Mouse (Mus musculus): ENCODE results near the gene Tmem117. TPM values are rescaled to one million over a fixed set of nuclear protein-coding genes. Genes with fewer than 3 reads are reported as not detected.

Gene Tmem117
- polyA plus RNA-seq, 1 experiment, result not detected

DNA sequence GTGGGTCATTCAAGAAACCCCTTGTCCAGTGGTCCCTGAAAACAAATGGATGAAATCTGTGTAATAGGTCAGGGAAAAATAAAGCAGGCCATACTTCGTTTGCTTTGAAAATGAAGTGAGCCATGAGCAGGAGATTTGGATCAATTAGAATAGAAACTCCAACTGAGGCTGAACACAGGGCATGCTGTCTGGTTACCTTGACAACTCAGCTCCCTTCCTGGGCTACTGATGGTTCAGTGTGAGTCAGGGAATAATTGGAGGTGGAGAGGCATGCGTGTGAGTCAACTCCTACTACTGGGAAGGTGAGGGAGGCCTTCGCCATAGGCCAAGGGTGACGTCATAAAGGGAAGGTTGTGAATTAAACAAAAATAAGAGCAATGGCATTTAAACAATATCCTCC is 103.1 kb downstream of the Tmem117 start:
- Histone ChIP-seq H3K36me3 (ENCODE audit: control insufficient read depth, insufficient read depth, low read length) (no peaks in the 10 kb centered on the region), H3K4me3 (ENCODE audit: extremely low read depth, insufficient read depth, insufficient read length) (no peak overlapping the region), H3K27ac (ENCODE audit: insufficient read depth, low read length) (no peak overlapping the region), H3K27me3 (ENCODE audit: control insufficient read depth, insufficient read depth, low read length) (no peaks in the 10 kb centered on the region), H3K4me1 (ENCODE audit: control insufficient read depth, insufficient read depth, insufficient read length) (no peaks in the 10 kb centered on the region)
- no peak for DNase-seq (ENCODE audit: low read depth in 1 of 2, low spot score in 2 of 2)
- TF ChIP-seq CTCF (IDR thresholded peaks at IDR 0.05; ENCODE audit: extremely low read depth, insufficient read depth, insufficient read length, insufficient replicate concordance) (no peak), POLR2A (IDR thresholded peaks at IDR 0.05; ENCODE audit: low read depth, low read length) (no peak)
- WGBS, result 72% methylated on average over 4 of the region's 4 CpGs

- Histone ChIP-seq H3K27me3 (ENCODE audit: control insufficient read depth, insufficient read depth, low read length) (no peaks in the 10 kb centered on the region), H3K4me3 (ENCODE audit: extremely low read depth, insufficient read depth, insufficient read length) (no peak overlapping the region), H3K4me1 (ENCODE audit: control insufficient read depth, insufficient read depth, insufficient read length) (no peaks in the 10 kb centered on the region), H3K36me3 (ENCODE audit: control insufficient read depth, insufficient read depth, low read length) (no peaks in the 10 kb centered on the region), H3K27ac (ENCODE audit: insufficient read depth, low read length) (no peak overlapping the region)
- TF ChIP-seq CTCF (IDR thresholded peaks at IDR 0.05; ENCODE audit: extremely low read depth, insufficient read depth, insufficient read length, insufficient replicate concordance) (no peak), POLR2A (IDR thresholded peaks at IDR 0.05; ENCODE audit: low read depth, low read length) (no peak)
- DNase-seq (ENCODE audit: low read depth in 1 of 2, low spot score in 2 of 2), result no peak
- WGBS, result 27% methylated on average over 4 of the region's 4 CpGs
These were observed 140.2 kb downstream of the Tmem117 start for GRCm38 (mm10) chr15:94769227-94769626.

GRCm38 (mm10) chr15:94770832-94771578 is 142.0 kb downstream of the Tmem117 start:
- H3K36me3 ChIP-seq (ENCODE audit: control insufficient read depth, insufficient read depth, low read length), result no peaks in the 10 kb centered on the region
- H3K27me3 ChIP-seq (ENCODE audit: control insufficient read depth, insufficient read depth, low read length), result no peaks in the 10 kb centered on the region
- H3K4me3 ChIP-seq (ENCODE audit: extremely low read depth, insufficient read depth, insufficient read length), result no peak overlapping the region
- H3K4me1 ChIP-seq (ENCODE audit: control insufficient read depth, insufficient read depth, insufficient read length), result no peaks in the 10 kb centered on the region
- DNase-seq (ENCODE audit: low read depth in 1 of 2, low spot score in 2 of 2), result no peak
- 85% methylated on average over 7 of the region's 7 CpGs for WGBS
- TF ChIP-seq CTCF (IDR thresholded peaks at IDR 0.05; ENCODE audit: extremely low read depth, insufficient read depth, insufficient read length, insufficient replicate concordance) (no peak), POLR2A (IDR thresholded peaks at IDR 0.05; ENCODE audit: low read depth, low read length) (no peak)
- H3K27ac ChIP-seq (ENCODE audit: insufficient read depth, low read length), result no peak overlapping the region

DNA sequence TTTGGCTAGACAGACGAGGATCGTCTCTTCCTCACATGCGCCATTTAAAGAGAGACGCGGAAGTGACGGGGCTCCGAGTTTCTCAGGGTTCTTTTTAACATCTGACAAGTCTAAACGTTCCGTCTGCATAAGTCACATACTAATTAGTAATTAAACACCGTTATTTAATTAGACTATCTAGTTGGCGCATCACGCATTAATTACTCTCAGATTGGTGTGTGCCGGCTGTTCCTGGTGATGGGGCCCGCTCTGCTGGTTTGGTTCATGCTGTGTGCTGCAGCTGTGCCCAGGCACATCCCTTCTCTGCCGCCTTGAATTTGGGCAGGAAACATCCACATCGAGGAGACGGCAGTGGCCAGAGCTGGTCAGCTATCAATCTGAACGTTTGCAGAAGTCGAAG is 142.7 kb downstream of the Tmem117 start:
- Histone ChIP-seq H3K4me1 (ENCODE audit: control insufficient read depth, insufficient read depth, insufficient read length) (no peaks in the 10 kb centered on the region), H3K36me3 (ENCODE audit: control insufficient read depth, insufficient read depth, low read length) (no peaks in the 10 kb centered on the region), H3K4me3 (ENCODE audit: extremely low read depth, insufficient read depth, insufficient read length) (no peak overlapping the region), H3K27me3 (ENCODE audit: control insufficient read depth, insufficient read depth, low read length) (no peaks in the 10 kb centered on the region), H3K27ac (ENCODE audit: insufficient read depth, low read length) (no peak overlapping the region)
- no peak for DNase-seq (ENCODE audit: low read depth in 1 of 2, low spot score in 2 of 2)
- WGBS, result 89% methylated on average over 19 of the region's 19 CpGs
- TF ChIP-seq CTCF (IDR thresholded peaks at IDR 0.05; ENCODE audit: extremely low read depth, insufficient read depth, insufficient read length, insufficient replicate concordance), result no peak
- TF ChIP-seq POLR2A (IDR thresholded peaks at IDR 0.05; ENCODE audit: low read depth, low read length), result no peak

- no peaks in the 10 kb centered on the region for H3K4me1 ChIP-seq (ENCODE audit: control insufficient read depth, insufficient read depth, insufficient read length)
- DNase-seq (ENCODE audit: low read depth in 1 of 2, low spot score in 2 of 2), result no peak
These were observed 147.4 kb downstream of the Tmem117 start for GRCm38 (mm10) chr15:94776119-94777069.

GRCm38 (mm10) chr15:94781556-94781955 is 152.5 kb downstream of the Tmem117 start:
- H3K27me3 ChIP-seq (ENCODE audit: control insufficient read depth, insufficient read depth, low read length), result no peaks in the 10 kb centered on the region
- WGBS, result 70% methylated on average over 1 of the region's 1 CpGs
- TF ChIP-seq POLR2A (IDR thresholded peaks at IDR 0.05; ENCODE audit: low read depth, low read length) (no peak), CTCF (IDR thresholded peaks at IDR 0.05; ENCODE audit: extremely low read depth, insufficient read depth, insufficient read length, insufficient replicate concordance) (no peak)

More at GRCm38 (mm10) chr15:94776119-94777069, 147.4 kb downstream of the Tmem117 start:
- H3K4me3 ChIP-seq (ENCODE audit: extremely low read depth, insufficient read depth, insufficient read length), result no peak overlapping the region
- WGBS, result 84% methylated on average over 17 of the region's 17 CpGs
- H3K36me3 ChIP-seq (ENCODE audit: control insufficient read depth, insufficient read depth, low read length), result no peaks in the 10 kb centered on the region
- no peak for TF ChIP-seq POLR2A (IDR thresholded peaks at IDR 0.05; ENCODE audit: low read depth, low read length)
- no peak for TF ChIP-seq CTCF (IDR thresholded peaks at IDR 0.05; ENCODE audit: extremely low read depth, insufficient read depth, insufficient read length, insufficient replicate concordance)
- no peak overlapping the region for H3K27ac ChIP-seq (ENCODE audit: insufficient read depth, low read length)
- no peaks in the 10 kb centered on the region for H3K27me3 ChIP-seq (ENCODE audit: control insufficient read depth, insufficient read depth, low read length)

More at GRCm38 (mm10) chr15:94781556-94781955, 152.5 kb downstream of the Tmem117 start:
- DNase-seq (ENCODE audit: low read depth in 1 of 2, low spot score in 2 of 2), result no peak
- H3K27ac ChIP-seq (ENCODE audit: insufficient read depth, low read length), result no peak overlapping the region
- H3K4me3 ChIP-seq (ENCODE audit: extremely low read depth, insufficient read depth, insufficient read length), result no peak overlapping the region
- H3K4me1 ChIP-seq (ENCODE audit: control insufficient read depth, insufficient read depth, insufficient read length), result no peaks in the 10 kb centered on the region
- H3K36me3 ChIP-seq (ENCODE audit: control insufficient read depth, insufficient read depth, low read length), result no peaks in the 10 kb centered on the region
